Mouse (Mus musculus): ENCODE data around the gene Sun2. TPM values are rescaled to one million over a fixed set of nuclear protein-coding genes. Genes with fewer than 3 reads are reported as not detected.

Sun2 gene
- total and polyA plus RNA-seq, 3 experiments = 18.6 to 26.5 (median 22.3) TPM

GRCm38 (mm10) chr15:79766586-79767071 is 24.3 kb upstream of the Sun2 start:
- TF ChIP-seq USF1 (IDR thresholded peaks at IDR 0.05; ENCODE audit: low read depth, low read length) (no peak), ZNF384 (IDR thresholded peaks at IDR 0.05; ENCODE audit: low read depth, low read length) (no peak), UBTF (IDR thresholded peaks at IDR 0.05; ENCODE audit: low read depth, low read length) (no peak), MAX (IDR thresholded peaks at IDR 0.05; ENCODE audit: low read length) (no peak), E2F4 (IDR thresholded peaks at IDR 0.05; ENCODE audit: insufficient replicate concordance, low read depth, low read length) (no peak), MYC (IDR thresholded peaks at IDR 0.05; ENCODE audit: low read depth, low read length) (no peak), CTCF (conservative IDR thresholded peaks at IDR 0.05 in 1 of 2, IDR thresholded peaks at IDR 0.05 in 1 of 2; ENCODE audit: low read depth in 2 of 2, low read length in 2 of 2) (no peak), EP300 (IDR thresholded peaks at IDR 0.05; ENCODE audit: low read length) (no peak), SMC3 (IDR thresholded peaks at IDR 0.05; ENCODE audit: low read depth, low read length) (no peak), GABPA (IDR thresholded peaks at IDR 0.05; ENCODE audit: insufficient replicate concordance, low read depth, low read length) (no peak), NRF1 (IDR thresholded peaks at IDR 0.05; ENCODE audit: low read depth, low read length) (no peak), RCOR1 (conservative IDR thresholded peaks at IDR 0.05; ENCODE audit: low read depth, low read length) (no peak), USF2 (conservative IDR thresholded peaks at IDR 0.05; ENCODE audit: low read depth, low read length) (no peak), POLR2A (IDR thresholded peaks at IDR 0.05; ENCODE audit: low read depth, low read length) (no peak)
- H3K4me1 ChIP-seq (ENCODE audit: control insufficient read depth in 1 of 2, insufficient read depth in 2 of 2) = peaks cover 7 to 18% of the 10 kb centered on the region in 2 experiments; a peak in 3 of 4 replicates
- H3K27me3 ChIP-seq (replicated peaks) = no peaks in the 10 kb centered on the region
- H3K4me3 ChIP-seq (replicated peaks in 1 of 3; ENCODE audit: low read depth in 2 of 3, low read length in 2 of 3, poor library complexity in 1 of 3) = no peak overlapping the region
- H3K9ac ChIP-seq (ENCODE audit: insufficient read depth, low read depth) = no peak overlapping the region
- in situ Hi-C loops (cut with MboI; ENCODE audit: low pct_ligation_motif_present, low pct_unique_long_range_greater_than_20kb, low sequenced_read_pairs) (no loop called here), dilution Hi-C loops (cut with MboI; ENCODE audit: extremely low pct_ligation_motif_present, extremely low pct_unique_long_range_greater_than_20kb, low sequenced_read_pairs) (no loop called here)
- peaks cover 6 to 49% of the 10 kb centered on the region in 2 experiments for H3K36me3 ChIP-seq (replicated peaks in 1 of 2; ENCODE audit: control insufficient read depth in 1 of 2, insufficient read depth in 1 of 2, low read length in 1 of 2)
- no peaks in the 10 kb centered on the region for H3K79me2 ChIP-seq (replicated peaks; ENCODE audit: control insufficient read depth, extremely low read depth, insufficient read depth, poor library complexity, severe bottlenecking)
- no peak for DNase-seq (ENCODE audit: extremely low read depth)
- no peak overlapping the region for H3K4me2 ChIP-seq (ENCODE audit: insufficient read depth, low read depth, poor library complexity, severe bottlenecking)
- H3K27ac ChIP-seq (ENCODE audit: insufficient read depth, low read depth) = no peak overlapping the region
- no peaks in the 10 kb centered on the region for H3K9me3 ChIP-seq (replicated peaks; ENCODE audit: low read length)

- H3K27me3 ChIP-seq (replicated peaks) = no peaks in the 10 kb centered on the region
- H3K4me3 ChIP-seq (replicated peaks in 1 of 3; ENCODE audit: low read depth in 2 of 3, low read length in 2 of 3, poor library complexity in 1 of 3) = no peak overlapping the region
- no peaks in the 10 kb centered on the region for H3K9me3 ChIP-seq (replicated peaks; ENCODE audit: low read length)
- no peak overlapping the region for H3K9ac ChIP-seq (ENCODE audit: insufficient read depth, low read depth)
- TF ChIP-seq KAT2A (IDR thresholded peaks at IDR 0.05; ENCODE audit: insufficient replicate concordance, low read length) (no peak), ZMIZ1 (IDR thresholded peaks at IDR 0.05; ENCODE audit: low read depth, low read length) (no peak), BHLHE40 (IDR thresholded peaks at IDR 0.05; ENCODE audit: low read depth, low read length) (no peak), USF1 (IDR thresholded peaks at IDR 0.05; ENCODE audit: low read depth, low read length) (no peak), ELF1 (IDR thresholded peaks at IDR 0.05; ENCODE audit: low read depth, low read length) (no peak), GABPA (IDR thresholded peaks at IDR 0.05; ENCODE audit: insufficient replicate concordance, low read depth, low read length) (no peak)
- no peak overlapping the region for H3K4me2 ChIP-seq (ENCODE audit: insufficient read depth, low read depth, poor library complexity, severe bottlenecking)
- dilution Hi-C loops (cut with MboI; ENCODE audit: extremely low pct_ligation_motif_present, extremely low pct_unique_long_range_greater_than_20kb, low sequenced_read_pairs) (no loop called here), in situ Hi-C loops (cut with MboI; ENCODE audit: low pct_ligation_motif_present, low pct_unique_long_range_greater_than_20kb, low sequenced_read_pairs) (no loop called here)
- H3K36me3 ChIP-seq (replicated peaks in 1 of 2; ENCODE audit: control insufficient read depth in 1 of 2, insufficient read depth in 1 of 2, low read length in 1 of 2) = peaks cover 7 to 49% of the 10 kb centered on the region in 2 experiments
- peaks cover 7 to 18% of the 10 kb centered on the region in 2 experiments; a peak in 3 of 4 replicates for H3K4me1 ChIP-seq (ENCODE audit: control insufficient read depth in 1 of 2, insufficient read depth in 2 of 2)
- H3K79me2 ChIP-seq (replicated peaks; ENCODE audit: control insufficient read depth, extremely low read depth, insufficient read depth, poor library complexity, severe bottlenecking) = no peaks in the 10 kb centered on the region
- no peak for DNase-seq (ENCODE audit: extremely low read depth)
- H3K27ac ChIP-seq (ENCODE audit: insufficient read depth, low read depth) = no peak overlapping the region
These were observed 23.8 kb upstream of the Sun2 start for GRCm38 (mm10) chr15:79766168-79766567.

All from CH12.LX (cell line).